Mouse (Mus musculus): ENCODE data around the gene Limd2. TPM values are rescaled to one million over a fixed set of nuclear protein-coding genes. Genes with fewer than 3 reads are reported as not detected.

Limd2 gene
- polyA plus RNA-seq, 1 experiment, result 67.7 TPM

DNA sequence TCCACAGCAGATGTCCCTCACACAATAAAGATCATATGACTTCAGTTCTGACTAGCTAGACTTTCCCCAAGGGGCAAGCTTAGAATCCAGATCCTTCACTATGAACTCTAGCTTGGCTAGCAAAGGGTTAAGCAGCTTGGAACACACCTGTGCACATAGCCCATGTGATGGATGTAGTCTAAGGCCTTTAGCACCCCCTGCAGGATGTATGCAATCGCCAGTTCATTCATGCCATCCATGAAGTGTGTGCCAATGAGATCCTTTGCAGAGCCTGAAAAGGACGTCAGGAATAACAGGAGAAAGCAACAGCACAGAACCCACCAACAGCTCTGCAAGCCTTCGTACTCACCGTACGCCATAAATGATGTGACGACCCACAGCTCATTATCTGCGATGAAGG lies 10.1 kb upstream of the Limd2 start:
- Histone ChIP-seq H3K27me3 (ENCODE audit: control insufficient read depth, insufficient read depth, insufficient read length) (no peaks in the 10 kb centered on the region), H3ac (ENCODE audit: control insufficient read depth, insufficient read length, low read depth) (no peak overlapping the region), H3K79me3 (ENCODE audit: low read depth) (no peaks in the 10 kb centered on the region), H3K36me3 (ENCODE audit: control insufficient read depth, insufficient read depth) (peaks cover 30% of the 10 kb centered on the region), H3K79me2 (ENCODE audit: control insufficient read depth, insufficient read depth) (no peaks in the 10 kb centered on the region), H3K4me3 (ENCODE audit: insufficient read depth, poor library complexity, severe bottlenecking) (no peak overlapping the region)
- TF ChIP-seq MAX (IDR thresholded peaks at IDR 0.05) (no peak), MYOD1 (IDR thresholded peaks at IDR 0.05; ENCODE audit: control insufficient read depth, insufficient read length, low read depth) (no peak), CEBPB (IDR thresholded peaks at IDR 0.05; ENCODE audit: low read depth) (no peak), USF1 (IDR thresholded peaks at IDR 0.05; ENCODE audit: low read depth) (no peak), CTCF (IDR thresholded peaks at IDR 0.05; ENCODE audit: control insufficient read depth, insufficient read depth, insufficient read length) (no peak), MYOG (IDR thresholded peaks at IDR 0.05; ENCODE audit: control insufficient read depth, extremely low read depth, insufficient read length) (no peak), FOSL1 (IDR thresholded peaks at IDR 0.05; ENCODE audit: insufficient read depth, low read length, poor library complexity, severe bottlenecking) (no peak)

DNA sequence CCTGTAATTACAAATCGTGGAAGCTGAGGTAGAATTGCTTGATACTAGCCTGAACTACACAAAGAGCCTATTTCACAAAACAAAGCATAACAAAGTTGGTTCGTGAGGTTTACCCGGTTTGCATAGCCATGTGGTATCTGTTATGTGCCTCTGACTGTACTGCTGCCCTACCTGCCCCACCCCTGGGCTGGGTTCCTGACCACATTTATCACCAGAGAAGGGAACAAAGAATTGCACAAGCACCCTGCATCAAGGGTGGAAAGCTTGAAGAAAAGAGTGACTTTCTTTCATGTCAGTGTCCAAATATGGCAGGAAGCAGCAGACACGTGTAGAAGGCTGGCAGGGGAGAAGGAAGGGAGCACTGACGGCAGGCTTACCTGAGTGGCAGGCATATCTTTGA lies 6.8 kb upstream of the Limd2 start:
- Histone ChIP-seq H3K79me2 (ENCODE audit: control insufficient read depth, insufficient read depth) (no peaks in the 10 kb centered on the region), H3ac (ENCODE audit: control insufficient read depth, insufficient read length, low read depth) (no peak overlapping the region), H3K27me3 (ENCODE audit: control insufficient read depth, insufficient read depth, insufficient read length) (no peaks in the 10 kb centered on the region), H3K4me3 (ENCODE audit: insufficient read depth, poor library complexity, severe bottlenecking) (no peak overlapping the region), H3K36me3 (ENCODE audit: control insufficient read depth, insufficient read depth) (peaks cover 41% of the 10 kb centered on the region), H3K79me3 (ENCODE audit: low read depth) (no peaks in the 10 kb centered on the region)
- TF ChIP-seq CEBPB (IDR thresholded peaks at IDR 0.05; ENCODE audit: low read depth) (peak; percentile 14), CTCF (IDR thresholded peaks at IDR 0.05; ENCODE audit: control insufficient read depth, insufficient read depth, insufficient read length) (no peak)

DNA sequence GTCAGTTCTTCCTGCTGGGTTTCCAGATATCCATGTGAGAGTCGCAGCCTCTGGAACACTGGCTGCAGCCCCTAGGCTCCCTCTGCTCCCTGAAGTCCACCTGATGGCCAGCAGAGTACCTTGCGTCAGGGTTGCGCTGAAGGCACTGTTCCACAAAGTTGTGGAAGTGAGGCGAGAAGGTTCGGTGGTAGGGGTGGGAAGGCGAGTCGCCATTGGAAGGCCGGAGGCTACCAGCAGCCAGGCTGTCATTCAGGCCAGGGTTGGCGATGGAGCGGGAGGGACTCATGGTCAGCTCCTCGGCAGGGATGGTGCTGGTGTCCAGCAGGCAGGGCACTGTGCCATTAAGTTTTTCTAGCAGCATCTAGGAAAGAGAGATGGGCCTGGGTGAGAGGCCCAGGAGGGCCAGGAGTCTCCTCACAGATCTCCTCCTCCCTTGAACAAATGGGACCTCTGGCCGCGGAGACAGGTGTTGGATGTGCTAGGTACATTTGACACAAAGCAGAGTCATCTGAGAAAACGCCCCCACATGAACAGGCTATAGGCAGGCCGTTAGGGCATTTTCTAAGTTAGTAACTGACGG lies 4.0 kb upstream of the Limd2 start:
- TF ChIP-seq CTCF (IDR thresholded peaks at IDR 0.05; ENCODE audit: control insufficient read depth, insufficient read depth, insufficient read length) (no peak), MYOG (IDR thresholded peaks at IDR 0.05; ENCODE audit: control insufficient read depth, extremely low read depth, insufficient read length) (no peak), MYOD1 (IDR thresholded peaks at IDR 0.05; ENCODE audit: control insufficient read depth, insufficient read length, low read depth) (no peak)
- no peaks in the 10 kb centered on the region for H3K79me2 ChIP-seq (ENCODE audit: control insufficient read depth, insufficient read depth)
- H3K4me3 ChIP-seq (ENCODE audit: insufficient read depth, poor library complexity, severe bottlenecking), result no peak overlapping the region
- H3ac ChIP-seq (ENCODE audit: control insufficient read depth, insufficient read length, low read depth), result no peak overlapping the region
- H3K79me3 ChIP-seq (ENCODE audit: low read depth), result no peaks in the 10 kb centered on the region
- no peaks in the 10 kb centered on the region for H3K27me3 ChIP-seq (ENCODE audit: control insufficient read depth, insufficient read depth, insufficient read length)
- H3K36me3 ChIP-seq (ENCODE audit: control insufficient read depth, insufficient read depth), result peaks cover 31% of the 10 kb centered on the region

DNA sequence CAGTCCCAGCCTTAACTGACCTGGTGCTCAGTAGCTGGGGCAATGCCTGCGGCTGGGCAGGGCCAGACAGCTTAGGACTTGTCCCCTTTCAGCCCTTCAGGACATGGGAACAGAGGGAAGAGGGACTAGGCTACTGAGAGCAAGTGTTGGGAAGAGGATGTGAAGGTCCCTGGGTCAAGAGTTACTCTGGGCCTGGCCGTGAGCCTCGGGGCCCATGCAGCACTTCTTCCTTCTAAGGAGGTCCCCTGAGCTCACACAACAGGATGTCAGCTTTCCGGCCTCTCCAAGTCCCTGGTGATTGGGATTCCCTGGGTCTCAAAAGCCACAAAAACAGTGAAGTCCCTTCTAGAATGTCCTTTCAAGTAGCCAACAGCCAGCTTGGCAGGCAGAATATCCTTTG lies 2.9 kb upstream of the Limd2 start:
- no peaks in the 10 kb centered on the region for H3K79me3 ChIP-seq (ENCODE audit: low read depth)
- H3ac ChIP-seq (ENCODE audit: control insufficient read depth, insufficient read length, low read depth), result no peak overlapping the region
- no peak overlapping the region for H3K4me3 ChIP-seq (ENCODE audit: insufficient read depth, poor library complexity, severe bottlenecking)
- H3K27me3 ChIP-seq (ENCODE audit: control insufficient read depth, insufficient read depth, insufficient read length), result no peaks in the 10 kb centered on the region
- peaks cover 31% of the 10 kb centered on the region for H3K36me3 ChIP-seq (ENCODE audit: control insufficient read depth, insufficient read depth)
- TF ChIP-seq FOSL1 (IDR thresholded peaks at IDR 0.05; ENCODE audit: insufficient read depth, low read length, poor library complexity, severe bottlenecking) (no peak), CTCF (IDR thresholded peaks at IDR 0.05; ENCODE audit: control insufficient read depth, insufficient read depth, insufficient read length) (no peak), MYOD1 (IDR thresholded peaks at IDR 0.05; ENCODE audit: control insufficient read depth, insufficient read length, low read depth) (no peak), MYOG (IDR thresholded peaks at IDR 0.05; ENCODE audit: control insufficient read depth, extremely low read depth, insufficient read length) (no peak), MAX (IDR thresholded peaks at IDR 0.05) (no peak), USF1 (IDR thresholded peaks at IDR 0.05; ENCODE audit: low read depth) (no peak), CEBPB (IDR thresholded peaks at IDR 0.05; ENCODE audit: low read depth) (no peak)
- no peaks in the 10 kb centered on the region for H3K79me2 ChIP-seq (ENCODE audit: control insufficient read depth, insufficient read depth)

DNA sequence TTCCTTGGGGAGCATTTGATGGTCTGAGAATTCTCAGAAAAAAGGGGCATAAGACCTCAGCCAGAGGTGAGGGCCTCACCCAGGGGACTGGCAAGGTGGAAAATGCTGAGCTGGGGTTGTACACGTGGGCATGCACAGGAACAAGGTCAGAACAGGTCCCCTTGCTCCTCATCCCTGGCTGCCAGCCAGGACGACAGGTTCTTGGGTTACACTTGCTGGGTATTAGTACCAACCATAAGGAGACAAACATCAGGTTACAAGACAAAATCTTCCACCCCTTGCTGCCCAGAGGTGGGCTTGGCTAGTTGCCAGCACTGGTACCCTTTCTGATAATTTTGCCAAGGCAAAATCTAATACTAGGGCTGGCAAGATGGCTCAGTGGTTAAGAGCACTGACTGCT lies 1.6 kb upstream of the Limd2 start:
- Histone ChIP-seq H3K79me3 (ENCODE audit: low read depth) (no peaks in the 10 kb centered on the region), H3ac (ENCODE audit: control insufficient read depth, insufficient read length, low read depth) (no peak overlapping the region), H3K27me3 (ENCODE audit: control insufficient read depth, insufficient read depth, insufficient read length) (no peaks in the 10 kb centered on the region), H3K36me3 (ENCODE audit: control insufficient read depth, insufficient read depth) (peaks cover 21% of the 10 kb centered on the region), H3K4me3 (ENCODE audit: insufficient read depth, poor library complexity, severe bottlenecking) (no peak overlapping the region), H3K79me2 (ENCODE audit: control insufficient read depth, insufficient read depth) (no peaks in the 10 kb centered on the region)
- TF ChIP-seq USF1 (IDR thresholded peaks at IDR 0.05; ENCODE audit: low read depth) (no peak), CTCF (IDR thresholded peaks at IDR 0.05; ENCODE audit: control insufficient read depth, insufficient read depth, insufficient read length) (no peak), MYOG (IDR thresholded peaks at IDR 0.05; ENCODE audit: control insufficient read depth, extremely low read depth, insufficient read length) (no peak), FOSL1 (IDR thresholded peaks at IDR 0.05; ENCODE audit: insufficient read depth, low read length, poor library complexity, severe bottlenecking) (no peak), MAX (IDR thresholded peaks at IDR 0.05) (no peak), MYOD1 (IDR thresholded peaks at IDR 0.05; ENCODE audit: control insufficient read depth, insufficient read length, low read depth) (no peak), CEBPB (IDR thresholded peaks at IDR 0.05; ENCODE audit: low read depth) (no peak)
